Mouse (Mus musculus) liver, embryonic 14.5 days (tissue): ENCODE measurements around the gene Zfp740.

Experiments used
- CTCF ChIP-seq: IDR thresholded peaks from 2 replicates; pipeline ENCODE4 v1.5.1; 2016; ENCODE audit warnings: antibody characterized with exemption, low read depth, control low read depth
- EP300 ChIP-seq: IDR thresholded peaks from 2 replicates; pipeline ENCODE4 v1.6.1; 2016; ENCODE audit warnings: antibody characterized with exemption, low read depth

- TF ChIP-seq CTCF (no peak), EP300 (no peak)
Measured at GRCm38 (mm10) chr15:102255547-102256255, 52.7 kb downstream of the Zfp740 start.
